10 mouse cellular contexts compared by ENCODE assay signal in the genomic region with DNA sequence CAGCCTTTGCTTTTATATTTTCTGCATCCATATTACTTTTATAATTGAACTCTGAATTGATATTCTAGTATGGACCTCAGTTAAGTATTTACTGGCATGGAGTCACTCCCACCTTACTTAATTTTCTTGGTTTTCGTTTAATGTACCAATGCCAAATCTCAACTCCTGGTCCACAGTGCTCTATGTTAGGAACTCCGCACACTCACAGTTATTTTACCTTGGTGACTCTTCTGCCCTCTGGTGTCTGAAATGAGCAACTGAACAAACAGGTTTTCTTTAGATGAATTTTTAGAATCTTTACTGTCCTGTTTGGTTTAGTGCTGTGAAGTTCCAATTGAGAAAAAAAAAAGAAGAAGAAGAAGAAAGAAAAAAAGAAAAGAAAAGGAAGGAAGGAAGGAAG.
DNase-seq lines count a peak whose midpoint lies in the region; ATAC-seq and TF ChIP-seq lines count a peak whose summit lies in the region.
"Had no signal": no experiment of that assay in that cellular context is flagged by ENCODE, and none has a peak within 500 bp of the region (broad histone marks: within the 10 kb centered on the region; RNA-seq: fewer than 3 reads in every experiment).

No protein-coding gene starts in this region.

- no peak overlapping the region for H3K9ac ChIP-seq in hindbrain, embryonic 11.5 days (ENCODE audit: low read depth, low read length)
- H3K9ac ChIP-seq in hindbrain, embryonic 13.5 days = no peak overlapping the region
- no peak overlapping the region for H3K9ac ChIP-seq in lung, postnatal 0 days (replicated peaks; ENCODE audit: low read depth)
- H3K9ac ChIP-seq: limb, embryonic 15.5 days had no signal

- TF ChIP-seq POLR2A in thymus, adult 2 months (IDR thresholded peaks at IDR 0.05; ENCODE audit: control insufficient read depth, extremely low read depth, insufficient read depth, low read length, poor library complexity) = no peak

- WGBS in hindbrain, embryonic 11.5 days = 58% methylated on average over 2 of the region's 2 CpGs
- 49% methylated on average over 2 of the region's 2 CpGs for WGBS in hindbrain, embryonic 13.5 days
- WGBS in lung, postnatal 0 days = 36% methylated on average over 2 of the region's 2 CpGs
- 35% methylated on average over 2 of the region's 2 CpGs for WGBS in thymus, adult 2 months

- H3K36me3 ChIP-seq in hindbrain, embryonic 11.5 days (ENCODE audit: control insufficient read depth, insufficient read depth, low read length) = no peaks in the 10 kb centered on the region
- no peaks in the 10 kb centered on the region for H3K36me3 ChIP-seq in hindbrain, embryonic 13.5 days
- H3K36me3 ChIP-seq in lung, postnatal 0 days (ENCODE audit: insufficient read depth, low read length) = no peaks in the 10 kb centered on the region
- H3K36me3 ChIP-seq in thymus, adult 2 months (ENCODE audit: control insufficient read depth, insufficient read depth, low read length) = no peaks in the 10 kb centered on the region
- H3K36me3 ChIP-seq: limb, embryonic 15.5 days had no signal

- no peak for TF ChIP-seq EP300 in lung, postnatal 0 days (IDR thresholded peaks at IDR 0.05)

- H3K27ac ChIP-seq in hindbrain, embryonic 11.5 days (ENCODE audit: low read depth, low read length) = no peak overlapping the region
- H3K27ac ChIP-seq in hindbrain, embryonic 13.5 days = no peak overlapping the region
- H3K27ac ChIP-seq in lung, postnatal 0 days (ENCODE audit: low read length) = no peak overlapping the region
- no peak overlapping the region for H3K27ac ChIP-seq in thymus, adult 2 months (ENCODE audit: control insufficient read depth, insufficient read depth, low read length)
- H3K27ac ChIP-seq: limb, embryonic 15.5 days had no signal

- H3K27me3 ChIP-seq in hindbrain, embryonic 11.5 days (ENCODE audit: control insufficient read depth, insufficient read depth, low read length) = no peaks in the 10 kb centered on the region
- H3K27me3 ChIP-seq in hindbrain, embryonic 13.5 days = no peaks in the 10 kb centered on the region
- no peaks in the 10 kb centered on the region for H3K27me3 ChIP-seq in lung, postnatal 0 days (replicated peaks; ENCODE audit: insufficient read depth, low read length)
- no peaks in the 10 kb centered on the region for H3K27me3 ChIP-seq in thymus, adult 2 months (ENCODE audit: control insufficient read depth, insufficient read depth, low read length)
- H3K27me3 ChIP-seq: limb, embryonic 15.5 days had no signal

- peak; percentile 67 for TF ChIP-seq CTCF in lung, postnatal 0 days (IDR thresholded peaks at IDR 0.05)
- no peak for TF ChIP-seq CTCF in thymus, adult 2 months (IDR thresholded peaks at IDR 0.05; ENCODE audit: borderline replicate concordance, control insufficient read depth, extremely low read depth, insufficient read depth, low read length, poor library complexity)

- no peak overlapping the region for H3K4me3 ChIP-seq in hindbrain, embryonic 11.5 days (ENCODE audit: low read depth, low read length)
- H3K4me3 ChIP-seq in hindbrain, embryonic 13.5 days = no peak overlapping the region
- H3K4me3 ChIP-seq in lung, postnatal 0 days (ENCODE audit: low read depth, low read length) = no peak overlapping the region
- no peak overlapping the region for H3K4me3 ChIP-seq in thymus, adult 2 months (ENCODE audit: control insufficient read depth, insufficient read depth, low read length)
- H3K4me3 ChIP-seq: limb, embryonic 15.5 days had no signal

- peak; percentile 48 for DNase-seq in hindbrain, embryonic 11.5 days (ENCODE audit: low spot score)
- peak; percentile 37 for DNase-seq in lung, postnatal 0 days (ENCODE audit: low spot score)
- DNase-seq in lung, postnatal 4 days = no peak
- peak; percentile 49 for DNase-seq in adipocyte (ENCODE audit: low spot score)
- peak; percentile 3 for DNase-seq in naive thymus-derived CD4-positive, alpha-beta T cell, adult 2 months (ENCODE audit: low read depth)
- no peak for DNase-seq in thymus, adult 2 months
- DNase-seq: kidney, adult 18-20 months had no signal

- ATAC-seq in hindbrain, embryonic 11.5 days (ENCODE audit: low FRiP score) = 0 out of 2 replicates have a peak, but pooled peaks have one; percentile 33
- ATAC-seq in hindbrain, embryonic 13.5 days (ENCODE audit: low FRiP score) = no peak
- no peak for ATAC-seq in lung, postnatal 0 days
- no peak for ATAC-seq in monocyte, adult 5-6 weeks (replicated peaks; ENCODE audit: insufficient number of reproducible peaks, low FRiP score, low TSS enrichment, poor library complexity, severe bottlenecking)

- H3K4me1 ChIP-seq in hindbrain, embryonic 11.5 days (replicated peaks; ENCODE audit: control insufficient read depth, insufficient read depth, low read length) = no peaks in the 10 kb centered on the region
- no peaks in the 10 kb centered on the region for H3K4me1 ChIP-seq in hindbrain, embryonic 13.5 days (replicated peaks)
- H3K4me1 ChIP-seq in lung, postnatal 0 days (ENCODE audit: insufficient read depth, low read depth, low read length) = no peaks in the 10 kb centered on the region
- no peaks in the 10 kb centered on the region for H3K4me1 ChIP-seq in thymus, adult 2 months (replicated peaks; ENCODE audit: control insufficient read depth, insufficient read depth, low read length)
- H3K4me1 ChIP-seq: limb, embryonic 15.5 days had no signal

- no peak overlapping the region for H3K4me2 ChIP-seq in hindbrain, embryonic 11.5 days (replicated peaks; ENCODE audit: low read depth, low read length)
- H3K4me2 ChIP-seq in hindbrain, embryonic 13.5 days = no peak overlapping the region
- no peak overlapping the region for H3K4me2 ChIP-seq in lung, postnatal 0 days (replicated peaks; ENCODE audit: low read depth, low read length)
- H3K4me2 ChIP-seq: limb, embryonic 15.5 days had no signal

- H3K9me3 ChIP-seq in hindbrain, embryonic 11.5 days (ENCODE audit: control insufficient read depth, low read length) = no peaks in the 10 kb centered on the region
- no peaks in the 10 kb centered on the region for H3K9me3 ChIP-seq in hindbrain, embryonic 13.5 days
- H3K9me3 ChIP-seq in lung, postnatal 0 days (ENCODE audit: low read length) = no peaks in the 10 kb centered on the region
- H3K9me3 ChIP-seq: limb, embryonic 15.5 days had no signal

Comparison
In these comparisons a context has a peak if more than half of its experiments do, and no peak if none do; other contexts are left out.
1. DNase-seq: peak in hindbrain, embryonic 11.5 days (single experiment), lung, postnatal 0 days (single experiment), adipocyte (single experiment) and naive thymus-derived CD4-positive, alpha-beta T cell, adult 2 months (single experiment); none in lung, postnatal 4 days (0 of 2) and thymus, adult 2 months (single experiment).